Mouse (Mus musculus): ENCODE results near the gene Ctf2. TPM values are rescaled to one million over a fixed set of nuclear protein-coding genes. Genes with fewer than 3 reads are reported as not detected.
"Not testable (repeated sequence)": the region's sequence is repeated elsewhere in the genome, so short reads cannot be mapped to it uniquely, and the experiment has no call there.

The Ctf2 gene
- total RNA-seq, 2 experiments from 2014 or later: not detected

DNA sequence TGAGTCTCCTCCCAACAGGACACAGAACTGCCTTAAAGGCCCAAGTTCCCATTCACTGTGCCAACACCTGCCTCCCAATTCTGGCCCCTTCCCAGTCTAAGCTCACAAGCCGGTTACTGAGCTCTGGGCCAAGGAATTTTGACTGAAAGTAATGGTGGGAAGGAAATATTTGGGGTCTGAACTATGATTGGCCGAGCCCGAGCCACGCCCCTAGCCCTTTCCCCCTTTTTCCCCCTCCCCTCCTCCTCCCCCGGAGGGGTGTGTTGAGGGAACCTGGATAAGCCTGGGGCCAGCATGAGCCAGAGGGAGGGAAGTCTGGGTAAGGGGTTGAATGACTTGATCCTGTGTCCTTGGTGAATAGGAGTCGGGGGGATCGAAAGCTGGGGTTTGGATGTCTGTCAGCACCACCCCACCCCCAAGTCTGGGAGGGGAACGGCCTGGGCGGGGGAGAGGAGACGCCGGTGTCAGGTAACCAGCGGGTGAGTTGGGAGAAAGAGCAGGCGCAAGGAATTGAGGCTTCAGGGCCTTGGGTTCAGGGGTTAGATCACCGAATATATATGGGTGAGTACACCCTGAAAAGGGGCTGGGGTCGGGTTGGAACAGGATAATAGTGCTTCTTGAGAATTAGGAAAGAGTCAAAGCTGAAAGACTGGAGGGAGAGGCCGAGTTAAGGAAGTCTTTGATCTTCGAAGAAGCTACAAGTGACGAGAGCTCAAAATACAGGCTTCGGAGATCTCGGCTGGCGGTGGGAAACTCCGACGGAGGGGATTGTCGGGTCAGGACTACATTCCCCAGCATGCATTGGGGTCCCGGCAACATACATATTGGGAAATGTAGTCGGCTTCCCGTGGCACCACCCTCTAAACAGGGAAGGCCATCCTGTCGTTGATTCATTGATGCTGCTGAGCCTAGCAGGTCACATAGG, 19.2 kb downstream of the Ctf2 start, which contains the start of gene Ctf1:
Gene Ctf1, plus strand, starts transcription at position 276 of the 925 bp plus-strand sequence.
- DNase-seq: peak; percentile 70

GRCm38 (mm10) chr7:127711456-127711855, 20.5 kb downstream of the Ctf2 start:
- DNase-seq: no peak

DNA sequence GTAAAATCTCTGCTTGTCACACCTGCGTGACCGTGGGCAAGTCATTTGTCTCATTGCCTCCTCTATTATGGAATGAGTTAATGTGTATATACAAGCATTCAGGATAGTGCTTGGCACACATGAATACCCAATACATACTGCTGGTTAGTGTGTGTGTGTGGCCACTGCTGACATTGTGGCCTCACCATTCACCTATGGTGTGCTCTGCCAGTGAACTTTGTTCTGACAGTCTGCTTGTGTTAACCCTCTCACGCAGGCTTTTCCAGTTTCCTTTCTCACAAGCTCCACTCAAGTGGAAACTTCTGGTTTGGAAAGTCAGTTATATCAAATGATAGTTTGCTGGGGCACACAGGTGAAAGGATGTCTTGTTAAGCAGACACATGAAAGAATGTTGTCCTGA, 20.9 kb downstream of the Ctf2 start:
- DNase-seq: no peak

DNA sequence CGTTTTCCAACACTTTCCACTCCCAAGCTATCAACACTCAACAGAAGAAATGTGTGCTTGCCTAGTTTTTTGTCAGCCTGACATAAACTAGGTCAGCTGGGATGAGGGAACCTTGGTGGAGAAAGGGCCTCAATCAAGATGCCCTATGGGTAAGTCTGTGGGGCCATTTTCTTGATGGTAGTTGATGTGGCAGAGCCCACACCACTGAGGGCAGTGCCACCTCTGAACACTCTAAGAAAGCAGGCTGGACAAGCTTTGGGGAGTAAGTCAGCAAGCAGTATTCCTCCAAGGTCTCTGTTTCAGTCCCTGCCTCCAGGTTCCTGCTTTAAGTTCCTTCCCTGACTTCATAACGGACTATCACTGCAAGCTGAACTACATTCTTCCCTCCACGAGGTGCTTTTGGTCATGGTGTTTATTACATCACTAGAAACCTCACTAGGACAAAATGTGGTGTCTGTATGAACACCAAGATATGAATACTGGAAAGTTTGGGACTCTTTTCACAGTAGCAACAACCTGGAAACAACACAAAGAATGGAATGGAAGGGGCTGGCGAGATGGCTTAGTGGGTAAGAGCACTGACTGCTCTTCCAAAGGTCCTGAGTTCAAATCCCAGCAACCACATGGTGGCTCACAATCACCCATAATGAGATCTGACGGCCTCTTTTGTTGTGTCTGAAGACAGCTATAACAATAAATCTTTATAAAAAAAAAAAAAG, 22.5 kb downstream of the Ctf2 start:
- DNase-seq: no peak

GRCm38 (mm10) chr7:127708207-127709078, 23.5 kb downstream of the Ctf2 start, which contains the start of gene Bcl7c:
Gene Bcl7c, minus strand, starts transcription at chr7:127708933.
- peak; percentile 91 for DNase-seq

DNA sequence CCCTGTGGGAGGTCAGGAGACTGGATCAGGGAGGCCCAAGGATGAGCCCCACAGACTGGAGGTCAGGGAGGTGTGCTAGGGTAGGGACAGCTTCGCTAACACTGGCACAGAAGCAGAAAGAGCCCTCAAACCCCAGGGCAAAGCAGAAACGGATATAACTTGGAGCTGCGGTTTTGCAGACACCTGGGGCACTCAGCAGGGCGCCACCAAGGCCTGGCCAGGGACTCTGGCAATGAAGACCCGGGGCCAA, 24.1 kb downstream of the Ctf2 start:
- DNase-seq: no peak

DNA sequence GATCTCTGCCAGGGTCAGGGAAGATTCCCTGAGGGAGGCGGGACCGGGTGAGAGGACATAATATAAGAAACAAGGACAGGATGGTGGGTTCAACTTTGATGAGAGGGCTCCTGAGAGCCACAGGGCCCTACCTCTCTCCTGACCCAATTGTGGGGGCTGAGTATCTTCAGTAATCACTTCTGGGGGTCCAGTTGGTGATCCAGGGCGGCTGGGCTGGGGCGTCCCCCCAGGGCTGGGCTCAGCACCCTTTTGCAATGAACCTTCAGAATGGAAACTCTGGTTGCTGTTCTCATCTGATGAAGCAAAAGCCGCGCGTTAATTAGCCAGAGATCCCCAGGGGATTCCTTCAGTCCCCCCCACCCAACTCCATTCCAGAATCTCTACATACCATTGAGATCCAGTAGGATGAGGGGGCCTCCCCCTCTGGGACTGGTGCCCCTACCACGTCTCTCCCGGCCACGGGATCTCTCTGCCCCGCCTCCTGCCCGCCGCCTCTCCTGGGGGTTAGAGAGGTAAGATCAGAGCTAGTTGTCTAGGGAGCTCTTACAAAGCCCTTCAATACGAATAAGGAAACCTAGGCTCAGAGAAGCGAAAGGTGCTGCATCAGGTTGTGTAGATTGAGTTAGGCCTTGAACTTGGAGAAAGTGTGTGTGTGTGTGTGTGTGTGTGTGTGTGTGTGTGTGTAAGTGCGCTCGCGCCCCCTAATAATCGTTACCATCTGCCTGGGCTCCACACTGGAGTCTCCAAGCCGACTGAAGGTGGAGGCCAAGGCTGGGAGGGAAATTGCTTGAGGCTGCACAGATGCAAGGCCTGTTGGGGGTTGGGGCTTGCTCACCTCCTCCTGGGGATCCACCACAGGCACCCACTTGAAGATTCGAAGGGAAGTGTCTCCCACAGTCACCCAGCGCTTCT, 24.7 kb downstream of the Ctf2 start:
- DNase-seq: no peak

- DNase-seq: no peak
Measured at GRCm38 (mm10) chr7:127705706-127706105, 26.3 kb downstream of the Ctf2 start.

- DNase-seq: no peak
Measured at GRCm38 (mm10) chr7:127704598-127704997, 27.4 kb downstream of the Ctf2 start.

DNA sequence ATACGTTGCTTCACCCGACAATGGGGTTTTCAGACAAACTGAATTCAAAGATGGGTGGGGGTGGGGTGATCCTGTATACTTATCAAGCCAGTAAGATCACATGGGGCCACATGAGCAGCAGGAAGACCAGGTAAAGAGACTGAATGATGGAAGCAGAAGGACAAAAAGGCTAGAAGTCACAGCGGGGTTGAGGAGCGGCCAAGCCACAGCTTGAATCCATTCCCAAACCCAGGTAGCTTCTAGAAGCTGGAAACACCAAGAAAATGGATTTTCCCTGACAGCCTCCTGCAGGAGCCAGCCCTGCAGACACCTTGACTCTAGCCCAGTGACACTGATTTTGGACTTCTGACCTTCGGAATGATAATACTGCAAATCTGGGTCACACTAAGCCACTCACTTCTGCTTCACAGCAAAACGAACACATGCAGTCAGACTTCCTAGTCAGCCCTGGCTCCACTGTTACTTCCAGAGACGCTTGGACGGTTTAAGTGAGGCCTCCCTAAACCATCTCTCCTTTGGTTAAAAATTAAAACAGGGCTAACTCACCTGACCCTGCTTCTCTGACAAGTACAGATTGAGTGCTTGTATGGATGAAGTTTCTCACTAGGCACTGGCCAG, 28.3 kb downstream of the Ctf2 start:
- no peak for DNase-seq

DNA sequence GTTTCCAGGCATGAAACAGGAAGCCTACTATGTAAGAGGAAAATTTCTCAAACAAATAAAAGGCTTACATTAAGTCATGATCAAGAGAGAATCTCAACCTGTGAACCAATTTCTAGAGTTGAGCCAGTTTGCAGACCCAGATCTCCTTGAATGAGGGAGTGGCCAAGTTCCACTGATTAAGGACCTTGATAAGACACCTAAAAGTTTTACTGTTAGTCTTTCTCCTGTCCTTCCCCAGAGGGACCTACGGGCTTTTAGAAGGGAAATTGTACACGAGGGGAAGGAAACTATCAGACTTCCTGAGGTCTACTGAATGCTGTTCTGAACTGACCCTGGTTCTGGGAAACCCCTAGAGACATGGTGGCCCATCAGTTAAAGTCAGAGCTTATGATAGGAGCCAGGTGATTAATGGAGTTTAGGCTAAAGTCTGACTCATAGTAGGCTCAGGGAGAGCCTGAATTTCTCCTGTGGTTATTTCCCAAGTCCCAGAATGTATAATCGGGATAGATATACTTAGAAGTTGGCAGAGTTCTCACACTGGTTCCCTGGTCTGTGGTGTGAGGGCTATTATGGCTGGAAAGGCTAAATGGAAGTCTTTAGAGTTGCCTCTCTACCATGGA, 31.1 kb downstream of the Ctf2 start:
- DNase-seq: no peak

DNA sequence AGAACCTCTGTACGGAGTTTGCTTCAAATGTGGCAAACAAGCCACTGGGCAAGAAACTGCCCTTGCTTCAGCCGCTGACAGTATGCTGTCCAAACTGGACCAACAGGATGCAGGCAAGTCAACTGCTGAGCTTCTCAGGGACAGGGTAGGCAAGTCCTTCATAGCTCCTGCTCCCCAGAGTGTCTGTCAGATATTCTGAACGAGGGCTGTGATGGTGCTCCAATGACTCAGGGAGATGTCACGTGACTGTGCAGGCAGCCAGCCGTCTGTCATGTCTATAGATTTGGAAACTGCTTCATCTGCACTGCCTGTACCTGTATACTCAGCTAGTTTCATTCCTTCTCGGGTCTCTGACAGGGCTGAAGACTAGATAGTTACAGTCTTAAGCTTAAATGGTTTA, 33.0 kb downstream of the Ctf2 start:
- no peak for DNase-seq

DNA sequence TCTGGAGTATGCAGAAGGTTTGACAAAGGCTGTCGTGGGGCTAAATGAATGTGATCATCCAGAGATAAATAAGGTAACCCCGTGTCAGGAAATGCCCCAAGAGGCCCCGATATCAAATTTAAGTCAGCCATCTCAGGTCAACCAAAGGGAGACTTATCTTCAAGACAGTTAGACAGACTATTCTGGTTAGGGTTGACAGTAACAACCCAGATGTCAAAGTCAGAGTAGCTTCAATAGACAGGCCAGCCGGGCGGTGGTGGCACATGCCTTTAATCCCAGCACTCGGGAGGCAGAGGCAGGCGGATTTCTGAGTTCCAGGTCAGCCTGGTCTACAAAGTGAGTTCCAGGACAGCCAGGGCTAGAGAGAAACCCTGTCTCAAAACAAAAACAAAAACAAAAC, 38.2 kb downstream of the Ctf2 start:
- not testable (repeated sequence) for DNase-seq

- no peak for DNase-seq
Measured at GRCm38 (mm10) chr7:127693290-127693689, 38.7 kb downstream of the Ctf2 start.

DNA sequence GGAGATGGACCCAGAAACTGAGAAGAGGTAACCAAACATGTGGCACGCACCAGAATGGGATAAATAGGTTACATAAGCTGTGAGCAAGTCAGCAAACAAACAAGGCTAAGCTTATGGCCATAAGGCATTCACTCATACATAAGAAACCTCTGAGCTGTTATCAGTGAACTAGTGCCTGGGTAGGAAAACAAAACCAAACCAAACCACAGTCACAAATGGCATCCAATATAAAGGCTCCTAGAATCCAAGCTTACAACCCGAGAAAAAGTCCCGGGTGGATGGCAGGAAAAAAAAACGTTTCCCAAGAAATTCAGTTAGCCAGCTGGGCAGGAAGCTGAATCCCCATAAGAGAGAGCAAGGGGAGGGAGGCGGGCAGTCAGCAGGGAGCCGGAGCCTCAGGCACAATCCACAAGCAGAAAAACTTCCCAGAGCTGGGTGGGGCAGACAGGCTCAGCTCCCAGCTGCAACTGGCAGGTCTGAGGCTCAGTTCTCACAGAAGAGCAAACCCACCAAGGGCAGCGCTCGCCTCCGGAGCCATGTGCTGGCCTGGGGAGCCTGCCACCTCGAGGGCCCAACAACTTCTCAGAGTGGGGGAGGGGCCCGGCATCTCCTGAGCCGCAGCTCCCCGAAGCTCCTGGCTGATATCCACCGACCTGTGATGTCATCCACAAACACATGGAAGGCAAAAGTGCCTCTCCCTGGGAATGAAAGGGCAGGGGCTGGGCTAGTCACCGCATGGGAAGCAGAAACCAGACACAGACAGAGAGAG, 40.6 kb downstream of the Ctf2 start:
- peak; percentile 78 for DNase-seq

- no peak for DNase-seq
Measured at GRCm38 (mm10) chr7:127689626-127690280, 42.2 kb downstream of the Ctf2 start.

DNA sequence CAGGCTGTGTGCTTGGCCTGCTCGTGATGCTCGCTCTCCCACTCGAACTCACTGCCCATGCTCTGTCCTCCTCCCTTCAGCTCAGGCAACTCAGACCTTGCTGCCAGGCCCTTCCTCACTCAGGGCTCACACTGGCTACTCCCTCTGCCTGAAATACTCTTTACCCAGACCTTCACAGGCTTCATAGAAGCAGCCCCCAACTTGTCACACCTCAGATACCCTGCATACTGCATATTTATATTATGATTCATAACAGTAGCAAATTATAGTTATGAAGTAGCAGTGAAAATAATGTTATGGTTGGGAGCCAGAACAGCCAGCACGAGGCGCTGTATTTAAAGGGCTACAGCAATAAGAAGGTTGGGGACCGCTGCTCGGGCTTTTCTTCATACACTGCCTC, 43.0 kb downstream of the Ctf2 start:
- no peak for DNase-seq

GRCm38 (mm10) chr7:127686740-127687449, 45.1 kb downstream of the Ctf2 start:
- DNase-seq: no peak
